Mouse (Mus musculus) liver, embryonic 11.5 days (tissue): ENCODE results near the gene A630076J17Rik. TPM values are rescaled to one million over a fixed set of nuclear protein-coding genes. Genes with fewer than 3 reads are reported as not detected.

Experiments
- ATAC-seq: fragments of 200-750 bp; cut with Nextera tagmentation; replicated peaks from 2 replicates; pipeline ENCODE4 v1.8.0; 2017; ENCODE audit warnings: moderate number of reproducible peaks, mild to moderate bottlenecking, moderate TSS enrichment, moderate library complexity; ENCODE audit not compliant: low FRiP score
- DNase-seq: peaks from one replicate; pipeline ENCODE4 v3.0.0-alpha.2; 2017; ENCODE audit warnings: low spot score
- H3K27ac ChIP-seq: fragments of 300-500 bp; sonication (generic); 2 replicates; pipeline ENCODE4 v1.5.1; 2014; ENCODE audit warnings: mild to moderate bottlenecking, low read depth, low read length, control low read depth
- H3K27me3 ChIP-seq: fragments of 300-500 bp; sonication (generic); replicated peaks from 2 replicates; pipeline ENCODE4 v1.6.1; 2014; ENCODE audit warnings: low read length, mixed read lengths; ENCODE audit not compliant: control insufficient read depth, insufficient read depth
- H3K36me3 ChIP-seq: fragments of 300-500 bp; sonication (generic); 2 replicates; pipeline ENCODE4 v1.6.1; 2014; ENCODE audit warnings: mild to moderate bottlenecking, low read length, moderate library complexity, mixed read lengths; ENCODE audit not compliant: control insufficient read depth, insufficient read depth
- H3K4me1 ChIP-seq: fragments of 300-500 bp; sonication (generic); replicated peaks from 2 replicates; pipeline ENCODE4 v1.6.1; 2014; ENCODE audit warnings: low read length, mixed read lengths; ENCODE audit not compliant: control insufficient read depth, insufficient read depth
- H3K4me2 ChIP-seq: fragments of 300-500 bp; sonication (generic); 2 replicates; pipeline ENCODE4 v1.6.1; 2014; ENCODE audit warnings: mild to moderate bottlenecking, control low read depth, moderate library complexity
- H3K4me3 ChIP-seq: fragments of 300-500 bp; sonication (generic); 2 replicates; pipeline ENCODE4 v1.5.1; 2014; ENCODE audit warnings: low read depth, low read length, control low read depth
- H3K9ac ChIP-seq: fragments of 300-500 bp; sonication (generic); 2 replicates; pipeline ENCODE4 v1.6.1; 2014; ENCODE audit warnings: low read depth, low read length, control low read depth
- H3K9me3 ChIP-seq: fragments of 300-500 bp; sonication (generic); 2 replicates; pipeline ENCODE4 v1.6.1; 2016; ENCODE audit warnings: low read length, inconsistent platforms, mixed read lengths; ENCODE audit not compliant: control insufficient read depth
- WGBS: fragments of 180-500 bp; shearing (Covaris S2); extraction: QIAGEN DNeasy Blood & Tissue Kit; methylation state at CpG from one replicate; pipeline ENCODE4 v1.1.7; 2014; 5-methylcytosine and 5-hydroxymethylcytosine counted together
- polyA plus RNA-seq: library from polyadenylated mRNA; unstranded; fragments of >200 nt; fragmentation: Nextera tagmentation; extraction: Ambion mirVana; gene quantifications from 2 replicates; pipeline ENCODE4 v1.2.1, GENCODE M21; 2014

The A630076J17Rik gene
- polyA plus RNA-seq, 1 experiment from 2014 or later: not detected

GRCm38 (mm10) chr3:107238051-107238450 lies 7.6 kb downstream of the A630076J17Rik start:
- Histone ChIP-seq H3K9me3 (no peaks in the 10 kb centered on the region), H3K4me3 (no peak overlapping the region), H3K36me3 (no peaks in the 10 kb centered on the region), H3K4me2 (no peak overlapping the region), H3K27ac (no peak overlapping the region), H3K4me1 (no peaks in the 10 kb centered on the region), H3K27me3 (no peaks in the 10 kb centered on the region), H3K9ac (no peak overlapping the region)
- WGBS: 73% methylated on average over 2 of the region's 2 CpGs
- ATAC-seq: no peak
- no peak for DNase-seq

GRCm38 (mm10) chr3:107238471-107238980 lies 8.1 kb downstream of the A630076J17Rik start:
- Histone ChIP-seq H3K27ac (no peak overlapping the region), H3K9ac (no peak overlapping the region), H3K4me3 (no peak overlapping the region), H3K4me2 (no peak overlapping the region), H3K27me3 (no peaks in the 10 kb centered on the region), H3K36me3 (no peaks in the 10 kb centered on the region), H3K9me3 (no peaks in the 10 kb centered on the region), H3K4me1 (no peaks in the 10 kb centered on the region)
- ATAC-seq (no peak), DNase-seq (no peak)
- 78% methylated on average over 8 of the region's 8 CpGs for whole genome bisulfite sequencing

GRCm38 (mm10) chr3:107239607-107240006 lies 9.2 kb downstream of the A630076J17Rik start, which contains the start of gene Prok1:
Gene Prok1 (minus strand): TSS chr3:107239707.
- H3K9me3 ChIP-seq: no peaks in the 10 kb centered on the region
- no peak within 1 kb of the TSS for H3K4me3 ChIP-seq
- no peaks in the 10 kb centered on the region for H3K36me3 ChIP-seq
- no peak for ATAC-seq
- DNase-seq: no peak
- no peaks in the 10 kb centered on the region for H3K4me1 ChIP-seq
- no peak within 1 kb of the TSS for H3K9ac ChIP-seq
- H3K27ac ChIP-seq: no peak within 1 kb of the TSS
- WGBS: 88% methylated on average over 9 of the region's 9 CpGs
- no peaks in the 10 kb centered on the region for H3K27me3 ChIP-seq
- H3K4me2 ChIP-seq: no peak within 1 kb of the TSS

- H3K27ac ChIP-seq: no peak overlapping the region
- H3K4me2 ChIP-seq: no peak overlapping the region
- no peaks in the 10 kb centered on the region for H3K9me3 ChIP-seq
- 55% methylated on average over 14 of the region's 14 CpGs for WGBS
- H3K36me3 ChIP-seq: no peaks in the 10 kb centered on the region
- no peak overlapping the region for H3K4me3 ChIP-seq
- H3K9ac ChIP-seq: no peak overlapping the region
- DNase-seq (no peak), ATAC-seq (no peak)
- H3K4me1 ChIP-seq: no peaks in the 10 kb centered on the region
- no peaks in the 10 kb centered on the region for H3K27me3 ChIP-seq
These were observed 11.1 kb downstream of the A630076J17Rik start for GRCm38 (mm10) chr3:107241389-107242094.

GRCm38 (mm10) chr3:107246876-107247275 lies 16.5 kb downstream of the A630076J17Rik start:
- H3K4me1 ChIP-seq: no peaks in the 10 kb centered on the region
- H3K9ac ChIP-seq: no peak overlapping the region
- H3K9me3 ChIP-seq: no peaks in the 10 kb centered on the region
- H3K27me3 ChIP-seq: no peaks in the 10 kb centered on the region; the same call in 1 of the 2 replicates
- H3K4me3 ChIP-seq: no peak overlapping the region
- no peak overlapping the region for H3K27ac ChIP-seq
- no peak overlapping the region for H3K4me2 ChIP-seq
- WGBS: 74% methylated on average over 6 of the region's 6 CpGs
- DNase-seq: no peak
- no peak for ATAC-seq
- no peaks in the 10 kb centered on the region for H3K36me3 ChIP-seq

- Histone ChIP-seq H3K9ac (no peak overlapping the region), H3K4me2 (no peak overlapping the region), H3K36me3 (no peaks in the 10 kb centered on the region), H3K4me3 (no peak overlapping the region), H3K9me3 (no peaks in the 10 kb centered on the region), H3K27me3 (no peaks in the 10 kb centered on the region; the same call in 1 of the 2 replicates), H3K4me1 (no peaks in the 10 kb centered on the region), H3K27ac (no peak overlapping the region)
- WGBS: 50% methylated on average over 3 of the region's 3 CpGs
- no peak for ATAC-seq
- no peak for DNase-seq
These were observed 18.6 kb downstream of the A630076J17Rik start for GRCm38 (mm10) chr3:107249042-107249441.

GRCm38 (mm10) chr3:107250320-107250719 lies 19.9 kb downstream of the A630076J17Rik start:
- no peaks in the 10 kb centered on the region for H3K9me3 ChIP-seq
- no peak overlapping the region for H3K4me2 ChIP-seq
- ATAC-seq (no peak), DNase-seq (no peak)
- H3K27me3 ChIP-seq: no peaks in the 10 kb centered on the region; the same call in 1 of the 2 replicates
- H3K4me1 ChIP-seq: no peaks in the 10 kb centered on the region
- 27% methylated on average over 2 of the region's 2 CpGs for WGBS
- H3K4me3 ChIP-seq: no peak overlapping the region
- no peaks in the 10 kb centered on the region for H3K36me3 ChIP-seq
- no peak overlapping the region for H3K27ac ChIP-seq
- no peak overlapping the region for H3K9ac ChIP-seq

- H3K4me2 ChIP-seq: no peak overlapping the region
- H3K27ac ChIP-seq: no peak overlapping the region
- no peak overlapping the region for H3K9ac ChIP-seq
- DNase-seq: no peak
- H3K27me3 ChIP-seq: no peaks in the 10 kb centered on the region; the same call in 1 of the 2 replicates
- no peak for ATAC-seq
- H3K36me3 ChIP-seq: no peaks in the 10 kb centered on the region
- no peaks in the 10 kb centered on the region for H3K4me1 ChIP-seq
- no peak overlapping the region for H3K4me3 ChIP-seq
- no peaks in the 10 kb centered on the region for H3K9me3 ChIP-seq
- 47% methylated on average over 4 of the region's 4 CpGs for WGBS
These were observed 21.6 kb downstream of the A630076J17Rik start for GRCm38 (mm10) chr3:107252035-107252434.

GRCm38 (mm10) chr3:107253925-107254324 lies 23.5 kb downstream of the A630076J17Rik start:
- H3K4me3 ChIP-seq: no peak overlapping the region
- DNase-seq: no peak
- H3K27ac ChIP-seq: no peak overlapping the region
- no peaks in the 10 kb centered on the region for H3K36me3 ChIP-seq
- H3K4me2 ChIP-seq: no peak overlapping the region
- no peaks in the 10 kb centered on the region for H3K4me1 ChIP-seq
- no peaks in the 10 kb centered on the region; the same call in 1 of the 2 replicates for H3K27me3 ChIP-seq
- no peak for ATAC-seq
- H3K9me3 ChIP-seq: no peaks in the 10 kb centered on the region
- WGBS: 73% methylated on average over 5 of the region's 5 CpGs
- H3K9ac ChIP-seq: no peak overlapping the region
